Mouse (Mus musculus) stomach, postnatal 0 days (tissue): ENCODE data around the gene Nprl2.

ENCODE experiments used
- CTCF ChIP-seq: IDR thresholded peaks from 2 replicates; pipeline ENCODE4 v1.5.1; 2016; ENCODE audit warnings: antibody characterized with exemption, low read depth, mild to moderate bottlenecking, moderate library complexity
- EP300 ChIP-seq: optimal IDR thresholded peaks from 2 replicates; pipeline ENCODE3; 2016; ENCODE audit warnings: antibody characterized with exemption

DNA sequence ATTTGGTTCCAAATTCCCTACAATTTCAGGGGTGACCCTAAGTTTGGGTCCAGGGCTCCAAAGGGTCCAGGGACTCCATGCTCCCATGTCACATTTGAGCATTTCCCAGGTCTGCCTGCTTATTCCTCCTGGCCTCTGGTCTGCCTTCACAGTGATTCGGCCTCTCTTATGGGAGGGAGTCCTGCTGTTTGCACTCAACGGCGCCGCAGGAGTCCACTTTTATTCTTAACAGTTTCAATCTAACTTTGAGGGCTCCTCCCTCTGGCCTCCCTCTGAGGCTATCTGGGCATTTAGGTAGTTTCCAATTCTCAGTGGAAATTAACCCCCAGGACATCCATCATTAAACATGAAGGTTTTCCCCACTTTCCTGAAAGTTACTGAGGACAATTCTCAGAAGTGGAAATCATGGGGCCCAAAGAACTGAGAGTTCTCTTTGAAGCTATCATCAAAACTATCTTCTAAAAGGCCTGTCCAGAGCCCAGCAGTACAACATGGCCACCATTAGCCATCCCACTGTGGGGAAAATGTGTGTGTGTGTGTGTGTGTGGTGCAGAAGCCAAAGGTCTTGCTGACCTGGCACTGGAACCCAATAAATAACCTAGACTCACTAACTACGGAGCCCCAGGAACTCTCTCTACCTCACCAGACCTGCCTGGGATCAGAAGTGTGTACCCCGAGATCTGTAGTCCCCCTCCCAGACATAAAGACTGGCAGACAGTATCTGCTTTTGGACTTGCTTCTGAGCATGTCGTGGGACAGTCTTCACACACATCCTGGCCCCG, 52.4 kb downstream of the Nprl2 start:
- no peak for TF ChIP-seq CTCF
- TF ChIP-seq EP300, result no peak
